Mouse (Mus musculus) testis, postnatal 14 days (tissue): ENCODE measurements at regions not wholly inside any gene's neighbourhood (a gene's known extent, or its start where the extent isn't known, plus 50 kb on each side); places are given as distances from the start of the nearest gene placed in this dataset.

ENCODE experiments used
- DNase-seq: peaks from one replicate; pipeline ENCODE4 v3.0.0; 2021; ENCODE audit warnings: low spot score

DNA sequence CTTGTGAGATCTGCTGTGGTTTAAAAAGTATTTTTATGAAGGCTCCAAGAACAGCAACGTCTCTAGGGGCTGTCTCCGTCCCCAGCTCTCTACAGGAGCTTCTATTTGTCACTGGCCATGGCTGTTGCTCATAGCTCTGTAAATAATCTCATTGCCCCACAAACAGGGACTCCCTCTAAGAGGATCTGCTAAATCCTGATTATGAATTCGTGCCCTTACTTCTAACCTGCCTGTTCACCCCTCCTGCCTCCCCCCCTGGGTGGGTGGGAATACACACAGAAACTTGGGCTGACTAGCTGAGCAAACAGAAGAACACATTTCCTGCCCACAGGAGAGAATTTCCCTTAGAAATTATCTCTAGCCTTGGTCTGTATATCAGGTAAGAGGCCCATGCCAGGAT, 155.9 kb upstream of the Ncam1 start:
- no peak for DNase-seq

DNA sequence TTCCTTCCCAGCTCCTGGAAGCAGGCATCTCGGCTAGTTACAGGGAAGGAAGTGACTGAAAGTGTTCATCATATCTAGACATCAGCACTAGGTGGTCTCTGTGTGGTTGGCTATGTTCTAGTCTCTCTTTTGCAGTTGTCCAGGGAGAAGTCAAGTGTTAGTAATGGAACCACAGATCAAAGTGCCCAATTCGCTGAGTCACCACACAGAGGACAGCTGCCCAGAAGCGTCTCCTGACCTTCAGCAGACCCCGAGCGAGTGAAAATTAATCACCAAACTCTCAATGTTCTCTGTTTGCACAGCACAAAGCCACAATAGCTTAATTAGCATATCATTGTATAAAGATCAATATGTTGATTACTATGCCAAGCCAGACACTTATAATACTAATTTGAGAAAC, 151.6 kb upstream of the Ncam1 start:
- DNase-seq = no peak

DNA sequence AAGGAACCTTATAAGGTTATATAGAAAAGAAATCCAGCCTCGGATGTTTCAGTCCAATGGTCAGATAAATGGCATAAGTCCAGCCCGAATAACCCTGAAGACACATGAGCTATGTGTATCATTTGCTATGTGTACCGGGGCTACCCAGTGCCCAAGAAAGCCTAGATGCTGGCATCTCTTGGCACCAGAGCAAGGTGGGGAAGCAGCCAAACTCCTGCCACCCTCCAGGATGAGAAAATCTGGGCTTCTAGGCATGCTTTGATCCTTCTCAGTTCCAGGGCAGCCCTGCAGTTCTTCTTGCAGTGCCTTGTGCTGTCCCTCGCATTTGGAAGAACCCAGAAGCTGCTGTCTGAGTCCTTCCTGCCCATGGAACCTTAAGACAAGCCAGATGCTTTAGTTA, 149.8 kb upstream of the Ncam1 start:
- DNase-seq = no peak

DNA sequence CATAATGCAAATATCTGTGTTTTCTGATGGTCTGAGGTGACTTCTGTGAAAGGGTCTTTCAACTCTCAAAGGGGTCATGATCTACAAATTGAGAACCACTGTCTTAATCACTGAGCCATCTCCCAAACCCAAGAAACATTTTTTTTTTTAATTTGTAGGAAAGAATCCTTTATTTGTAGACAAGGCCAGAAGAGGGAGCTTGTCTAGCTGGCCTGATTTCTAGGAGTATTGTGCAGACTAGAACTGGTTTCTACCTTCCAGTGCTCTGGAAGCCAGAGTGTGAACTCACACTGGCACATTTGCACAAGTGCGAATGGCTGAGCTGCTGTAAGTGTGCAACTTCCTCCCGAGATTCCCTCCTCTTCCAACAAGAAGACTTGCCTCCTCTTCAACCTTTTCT, 148.1 kb upstream of the Ncam1 start:
- no peak for DNase-seq

DNA sequence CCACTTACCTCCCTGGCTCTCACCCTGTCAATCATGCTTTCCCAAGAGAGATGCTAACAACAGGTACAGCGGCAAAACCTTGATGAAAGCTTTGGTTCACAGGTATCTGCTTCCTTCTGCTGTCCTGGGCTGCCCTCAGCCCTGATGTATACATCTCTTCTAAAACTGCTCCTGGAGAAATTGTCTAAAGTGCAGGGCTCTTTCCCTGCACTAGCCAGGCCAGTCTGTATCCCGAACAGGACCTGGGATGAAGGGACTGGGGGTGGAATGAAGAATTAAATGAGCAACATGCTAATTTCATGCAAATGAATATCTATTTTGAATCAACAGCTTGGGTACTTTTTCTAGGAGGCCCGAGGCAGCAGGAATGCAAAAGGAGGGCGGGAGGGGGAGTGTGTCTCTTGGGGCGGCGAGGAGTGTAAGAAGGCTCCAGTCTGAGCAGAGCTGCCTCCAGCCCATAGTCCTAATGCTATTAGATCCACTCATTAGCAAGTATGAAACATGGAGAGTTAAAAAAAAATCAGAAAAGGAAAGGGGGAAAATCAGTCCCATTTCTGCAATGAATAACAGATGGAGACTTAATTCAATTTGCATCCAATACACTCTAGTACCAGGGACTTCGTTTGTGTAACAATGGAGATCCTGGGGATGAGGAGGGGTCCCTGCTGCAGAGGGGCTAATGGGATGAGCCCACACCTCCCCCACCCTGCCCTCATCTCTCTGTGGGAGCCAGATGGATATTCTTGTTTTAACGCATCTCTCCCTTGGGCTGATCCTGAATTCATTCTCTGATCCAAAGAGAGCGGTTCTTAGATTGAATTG, 137.0 kb upstream of the Ncam1 start:
- no peak for DNase-seq

DNA sequence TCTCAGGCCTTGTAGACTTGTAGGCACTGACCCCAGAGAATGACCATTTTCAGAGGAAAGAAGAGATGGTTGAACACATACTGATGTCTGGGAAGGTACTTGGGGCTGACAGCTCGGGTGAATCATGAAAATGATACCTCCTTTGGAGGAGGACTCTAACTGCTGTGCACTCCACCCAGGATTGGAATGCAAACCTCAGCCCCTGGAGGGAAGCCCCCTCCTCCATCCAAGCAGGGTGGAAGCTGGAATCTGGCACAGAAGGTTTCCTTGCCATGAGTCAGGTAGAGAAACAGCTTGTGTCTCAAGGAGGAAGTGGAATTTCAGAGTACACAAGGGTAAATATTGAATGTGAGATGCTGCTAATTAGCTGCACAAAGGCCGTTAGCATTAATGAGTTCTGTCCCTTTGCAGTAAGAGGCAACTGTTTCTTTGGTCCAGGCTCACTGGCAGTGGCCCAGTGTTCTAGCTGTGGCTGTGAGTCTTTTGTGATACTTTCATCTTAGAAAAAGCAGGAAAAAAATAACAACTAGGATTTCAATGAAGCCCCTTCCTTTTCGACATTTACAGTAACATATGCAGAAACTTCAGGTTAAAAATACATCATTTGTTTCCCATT, 129.4 kb upstream of the Ncam1 start:
- no peak for DNase-seq

DNA sequence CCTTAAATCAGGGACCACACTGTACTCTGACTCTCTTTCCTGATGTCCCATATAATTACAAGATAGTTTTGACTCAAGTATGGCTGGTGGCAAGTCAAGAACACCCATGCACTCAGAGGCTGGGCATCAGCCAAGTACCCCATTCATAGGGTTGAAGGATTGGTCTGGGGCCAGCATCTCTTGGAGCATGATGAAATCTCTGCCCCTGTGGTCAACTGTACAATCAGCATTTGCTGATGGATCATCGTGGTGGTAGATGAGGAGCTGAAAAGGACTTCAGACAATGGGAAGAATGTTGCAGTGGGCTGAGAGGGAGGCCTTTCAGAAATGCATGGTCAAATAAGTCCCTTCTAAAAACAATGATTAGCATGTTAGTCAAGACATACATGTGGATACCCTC, 128.6 kb upstream of the Ncam1 start:
- DNase-seq = no peak

DNA sequence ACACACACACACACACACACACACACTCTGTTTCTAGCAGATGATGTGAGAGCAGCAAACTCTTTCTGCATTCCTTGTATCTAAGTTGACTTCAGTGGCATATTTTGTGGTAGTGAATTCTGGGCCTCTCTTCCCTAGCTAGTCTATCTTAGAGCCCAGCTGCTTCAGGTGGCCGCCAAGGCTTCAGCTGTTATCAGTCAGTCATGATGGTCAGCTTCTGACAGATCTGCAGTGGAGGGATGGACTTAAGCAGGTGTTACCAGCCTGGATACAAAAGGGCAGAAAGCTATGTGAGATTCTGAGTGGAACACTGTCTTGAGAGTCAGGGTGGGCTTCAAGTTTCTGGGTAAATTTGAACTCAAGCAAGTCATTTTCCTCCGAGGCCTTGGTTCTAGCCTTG, 127.1 kb upstream of the Ncam1 start:
- DNase-seq = no peak

DNA sequence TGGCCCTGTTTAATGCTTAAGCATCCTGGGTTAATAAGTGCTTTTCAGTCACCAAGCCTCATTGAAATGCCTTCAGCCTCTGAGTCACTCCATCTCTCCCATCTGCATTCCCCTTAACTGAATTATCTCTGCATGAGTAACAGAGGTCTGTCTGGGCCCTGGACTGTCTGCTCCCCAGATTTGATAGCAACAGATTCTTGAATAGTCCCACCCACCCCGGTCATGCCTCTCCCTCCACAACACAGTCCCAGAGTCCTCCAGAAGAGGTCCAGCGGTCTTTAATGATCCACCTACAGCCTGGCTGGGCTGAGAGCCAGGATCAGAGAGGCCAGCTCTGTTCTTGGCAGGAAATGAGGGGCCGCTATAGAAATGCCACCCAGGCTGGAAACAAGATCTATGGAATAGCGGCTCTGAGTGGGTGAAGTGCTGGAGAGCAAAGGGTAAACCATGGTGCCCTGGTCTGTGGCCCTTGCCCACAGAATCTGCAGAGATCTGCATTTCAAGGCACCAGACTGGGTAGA, 125.3 kb upstream of the Ncam1 start:
- DNase-seq = no peak

DNA sequence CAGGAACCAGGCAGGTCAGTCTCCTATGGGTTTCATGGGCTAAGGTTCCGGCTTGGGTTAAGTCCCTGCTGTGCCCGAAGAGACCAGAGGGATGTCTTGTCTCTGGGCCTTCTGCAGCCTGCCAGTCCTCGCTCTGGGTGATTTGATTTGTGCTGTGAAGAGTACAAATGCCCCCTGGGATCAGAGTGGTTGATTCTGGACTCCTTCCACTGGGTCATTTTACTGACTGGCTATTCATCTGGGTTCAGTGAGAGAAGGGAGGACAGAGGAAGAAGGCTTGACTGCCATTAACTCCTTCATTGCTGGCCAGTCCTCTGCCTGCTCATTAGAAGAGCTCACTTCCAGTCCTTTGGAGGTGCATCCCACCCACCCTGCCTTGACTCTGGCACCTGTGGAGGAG, 124.0 kb upstream of the Ncam1 start:
- DNase-seq = no peak

DNA sequence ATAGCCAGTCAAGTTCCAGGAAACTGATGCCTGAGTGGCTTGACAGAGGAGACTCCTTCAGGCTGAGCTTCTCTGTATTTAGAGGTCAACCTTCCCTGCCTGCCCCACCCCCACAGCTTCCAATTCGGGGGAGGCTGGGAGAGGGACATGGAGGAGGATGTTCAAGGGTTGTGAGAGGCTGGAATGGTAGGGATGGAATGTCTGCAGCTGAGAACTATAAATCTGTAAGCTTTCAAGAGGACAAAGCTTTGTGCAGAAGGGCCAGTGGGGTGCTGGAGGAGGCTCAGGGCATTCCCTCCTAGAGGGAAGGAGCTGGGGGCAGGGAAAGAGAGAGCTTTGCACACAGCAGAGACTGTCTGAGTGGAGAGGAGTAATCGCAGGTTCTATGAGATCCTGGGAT, 123.4 kb upstream of the Ncam1 start:
- no peak for DNase-seq

DNA sequence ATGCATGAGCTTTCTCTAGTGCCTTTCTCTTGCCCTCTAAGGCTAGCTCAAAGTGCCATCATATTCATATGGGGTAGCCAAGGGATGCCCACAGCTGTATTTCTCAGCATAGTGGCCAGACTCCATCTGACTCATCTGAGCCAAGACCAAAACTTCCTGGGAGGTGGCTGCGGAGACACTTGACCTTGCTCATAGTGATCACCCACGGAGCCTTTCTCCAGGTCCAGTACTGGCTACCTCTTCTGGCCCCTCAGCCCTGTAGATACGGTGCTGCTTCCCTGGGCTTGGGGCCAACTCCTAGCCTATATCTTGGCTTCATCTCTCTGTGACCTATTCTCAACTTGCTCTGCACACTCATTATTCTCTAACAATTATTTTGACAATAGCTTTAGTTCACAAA, 122.6 kb upstream of the Ncam1 start:
- no peak for DNase-seq

DNA sequence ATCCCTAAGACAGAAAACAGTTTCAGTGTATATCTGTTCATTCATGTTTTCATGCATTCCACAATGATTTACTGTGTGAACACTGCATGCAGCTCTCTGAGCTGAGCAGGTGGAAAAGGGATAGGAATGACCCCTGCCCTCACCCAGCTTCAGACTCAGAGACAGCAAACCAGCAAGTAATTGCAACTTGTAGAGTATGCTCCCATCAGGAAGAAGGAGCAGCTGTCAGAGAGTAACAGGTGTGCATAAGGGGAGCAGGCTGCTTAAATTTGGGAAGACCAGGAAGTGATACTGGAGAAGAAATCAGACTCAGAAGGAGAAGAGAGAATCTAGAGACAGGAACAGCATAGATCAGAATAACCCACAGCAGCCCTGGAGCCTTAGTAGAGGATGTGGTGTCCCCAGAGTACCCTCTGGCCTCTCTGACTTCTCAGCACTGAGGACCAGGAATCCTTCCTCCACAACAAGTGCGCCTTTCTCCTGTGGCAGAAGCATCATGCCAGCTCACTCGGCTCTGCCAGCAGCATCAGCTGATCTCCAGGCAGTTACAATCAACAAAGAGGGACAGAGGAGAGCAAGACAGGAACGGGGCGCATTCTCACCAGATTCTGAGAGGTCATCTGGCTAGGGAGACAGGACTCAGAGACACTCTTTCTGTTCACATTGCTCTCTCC, 116.5 kb upstream of the Ncam1 start:
- DNase-seq = no peak

DNA sequence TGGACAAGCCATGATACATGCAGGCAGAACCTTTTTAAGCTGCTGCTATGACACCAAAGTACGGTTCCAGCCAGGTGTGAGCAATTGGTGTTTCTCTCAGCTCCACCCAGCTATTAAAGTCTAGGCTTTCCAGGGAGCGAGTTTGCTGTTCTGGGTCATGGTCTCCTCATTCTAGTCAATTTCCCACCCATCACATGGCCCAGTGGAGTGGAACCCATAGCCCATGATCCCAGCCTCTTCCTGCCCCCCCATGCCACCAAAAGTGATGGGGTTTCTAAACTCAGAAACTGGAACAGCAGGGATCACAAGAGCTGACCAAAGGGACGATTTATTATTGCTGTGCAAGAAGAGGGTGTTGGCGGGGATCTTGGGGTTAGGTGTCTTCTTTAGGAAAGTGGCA, 115.0 kb upstream of the Ncam1 start:
- no peak for DNase-seq

DNA sequence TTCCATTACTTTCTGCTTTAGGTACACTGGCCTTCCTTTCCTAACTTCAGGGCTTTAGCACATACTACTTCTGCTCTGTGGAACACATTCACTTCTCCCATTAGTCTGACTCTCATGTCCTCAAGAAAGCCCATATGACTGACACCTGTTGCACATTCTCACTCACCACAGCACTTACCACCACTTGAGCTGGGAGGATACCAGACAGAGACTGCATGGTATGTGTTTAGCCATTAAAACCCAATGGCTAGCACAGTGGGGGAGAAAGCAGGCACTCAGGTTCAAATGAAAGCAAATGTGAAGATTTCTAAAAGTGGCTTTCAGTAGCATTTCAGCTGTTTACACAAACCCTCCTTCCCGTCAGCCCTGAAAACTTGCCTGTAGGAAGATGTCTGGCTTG, 113.6 kb upstream of the Ncam1 start:
- DNase-seq = no peak

DNA sequence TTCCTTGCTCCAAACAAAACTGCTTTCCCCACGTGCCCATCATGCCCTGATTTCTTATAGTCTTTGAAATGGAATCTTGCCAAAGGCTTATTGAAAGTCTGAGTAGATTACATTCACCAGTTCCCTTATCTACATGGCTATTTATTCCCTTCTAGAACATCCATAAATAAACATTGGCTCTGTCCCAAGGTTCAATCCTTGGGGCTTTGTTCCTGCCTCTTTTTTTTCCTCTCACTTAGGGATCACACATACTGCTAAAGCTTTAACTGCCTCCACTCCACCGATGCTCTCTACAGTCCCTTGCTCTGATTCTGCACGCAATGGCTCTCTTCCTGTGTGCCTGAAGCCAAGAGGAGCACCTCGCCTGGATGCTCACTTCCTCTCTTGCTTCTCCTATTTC, 107.6 kb upstream of the Ncam1 start:
- DNase-seq = no peak

DNA sequence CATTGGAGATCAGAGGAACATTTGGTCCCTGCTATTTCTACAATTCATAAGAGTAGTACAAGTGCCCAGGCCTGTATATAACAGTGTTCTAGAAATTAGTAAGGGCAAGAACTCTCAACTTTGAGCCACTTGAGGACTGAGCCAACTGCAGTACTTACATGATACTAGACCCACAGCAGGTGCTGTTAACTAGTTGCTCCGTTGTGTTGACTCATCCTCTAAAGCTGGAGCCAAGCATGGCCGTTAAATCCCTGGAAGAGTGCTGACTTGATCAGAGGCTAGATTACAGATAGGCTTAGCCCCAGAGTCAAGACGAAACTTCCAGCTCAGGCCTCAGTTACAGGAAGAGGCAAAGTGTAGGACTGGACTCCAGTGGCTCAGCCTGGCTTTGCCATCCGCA, 107.0 kb upstream of the Ncam1 start:
- DNase-seq = no peak

DNA sequence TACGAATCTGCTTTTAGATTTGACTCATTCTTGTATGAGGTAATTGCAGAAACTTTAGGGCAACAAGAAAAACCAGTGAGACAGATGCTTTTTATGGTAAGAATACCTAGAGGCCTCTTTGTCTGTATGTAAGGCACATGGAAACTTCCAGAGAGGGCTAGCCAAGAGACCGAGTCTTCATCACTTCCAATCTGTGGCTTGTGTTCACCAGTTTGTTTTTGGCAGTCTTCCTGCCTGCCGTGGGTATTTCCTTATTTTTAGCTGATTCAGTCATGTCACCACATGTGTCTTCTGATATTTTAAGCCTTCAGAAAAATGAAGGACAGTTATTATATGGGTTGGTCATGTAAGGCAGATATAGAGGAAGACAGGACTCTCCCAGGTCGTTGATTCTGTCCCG, 100.2 kb upstream of the Ncam1 start:
- no peak for DNase-seq

DNA sequence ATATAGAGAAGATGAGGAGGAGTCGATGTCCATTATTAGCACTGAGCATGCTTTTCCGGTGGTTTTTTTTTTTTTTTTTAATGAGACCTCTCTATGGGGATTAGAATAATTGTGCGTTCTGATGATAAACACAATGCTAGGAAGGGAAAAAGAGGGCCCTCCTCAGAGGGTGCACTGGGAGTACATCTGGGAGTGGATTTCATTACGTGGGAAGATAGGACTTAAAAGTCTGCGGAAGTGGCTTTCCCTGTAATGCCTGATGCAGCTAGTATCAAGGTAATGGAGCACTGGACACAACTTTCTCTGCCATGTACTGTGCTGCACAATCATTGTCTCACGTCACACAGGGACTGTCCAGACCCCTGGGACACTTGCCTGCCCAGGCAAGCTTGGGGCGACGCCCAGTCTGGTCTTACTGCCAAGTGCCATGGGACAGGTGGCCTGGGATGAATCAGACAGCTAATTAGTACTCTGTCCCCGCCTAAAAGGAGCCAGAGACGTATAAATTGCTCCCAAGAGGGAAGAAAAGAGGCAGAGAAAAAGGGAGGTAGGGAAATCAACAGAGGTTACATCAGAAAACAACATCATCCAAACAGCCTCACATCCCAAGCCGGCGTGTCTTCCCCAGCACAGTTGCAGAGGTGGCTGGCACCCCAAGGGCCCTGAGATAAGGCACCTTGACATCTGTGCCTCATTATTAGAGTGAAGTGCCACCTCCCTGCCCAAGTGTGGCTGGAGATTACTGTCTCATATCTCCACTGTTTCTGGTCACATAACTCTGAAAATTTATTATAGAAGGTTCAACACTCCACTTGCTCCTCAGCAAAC, 86.0 kb upstream of the Ncam1 start:
- no peak for DNase-seq

DNA sequence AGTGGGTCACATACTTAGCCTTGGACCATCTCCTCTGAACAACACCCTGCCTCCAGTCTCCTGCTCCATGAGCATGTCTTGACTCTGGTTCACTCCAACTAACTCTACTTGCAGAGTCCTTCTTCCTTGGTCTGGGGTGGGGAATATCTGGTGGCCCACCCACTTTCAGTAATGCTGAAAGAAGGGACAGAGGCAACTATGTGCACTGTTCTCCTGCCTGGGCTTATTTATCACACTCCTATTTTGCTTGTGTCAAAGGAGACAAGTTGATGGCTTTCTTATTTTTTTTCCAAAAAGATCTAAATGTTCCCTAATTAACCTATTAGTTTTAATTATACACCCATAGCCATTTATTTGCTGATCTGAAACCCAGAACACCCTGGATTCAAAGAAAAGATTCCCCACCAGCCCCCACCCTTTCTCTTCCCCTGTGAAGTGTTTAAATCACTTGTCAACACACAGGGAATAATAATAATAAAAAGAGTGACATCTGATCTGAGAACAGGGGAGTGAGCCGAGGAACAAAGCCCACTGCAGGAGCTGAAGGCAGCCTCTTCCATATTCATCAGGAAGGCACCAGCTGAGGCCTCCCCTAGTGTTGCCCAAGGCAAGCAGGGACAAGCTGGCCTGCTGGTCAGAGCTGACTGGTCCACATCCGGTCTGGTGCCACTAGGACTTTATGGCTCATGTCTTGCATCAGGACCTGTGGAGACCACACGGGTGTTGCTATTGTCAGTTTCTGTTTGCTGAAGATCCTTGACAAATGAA, 80.8 kb upstream of the Ncam1 start:
- no peak for DNase-seq

DNA sequence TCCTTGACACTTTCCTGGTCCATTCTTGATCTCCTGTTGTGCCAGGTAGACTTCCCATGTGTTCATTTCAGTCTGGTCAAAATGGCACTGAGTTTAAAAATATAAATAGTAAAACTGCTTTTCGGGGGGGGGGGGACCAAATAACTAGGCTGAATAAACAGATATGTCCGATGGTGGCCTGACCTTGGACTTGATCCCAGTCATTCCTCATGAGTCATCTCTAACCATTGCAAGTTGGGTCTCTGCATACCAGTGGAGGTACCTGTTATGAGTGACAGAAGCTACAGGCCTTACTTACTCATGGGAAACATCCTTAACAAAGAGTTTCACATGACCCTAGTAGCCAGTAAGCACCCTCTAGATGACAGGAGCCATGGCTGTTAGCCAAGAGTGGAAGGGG, 76.2 kb upstream of the Ncam1 start:
- DNase-seq = no peak

DNA sequence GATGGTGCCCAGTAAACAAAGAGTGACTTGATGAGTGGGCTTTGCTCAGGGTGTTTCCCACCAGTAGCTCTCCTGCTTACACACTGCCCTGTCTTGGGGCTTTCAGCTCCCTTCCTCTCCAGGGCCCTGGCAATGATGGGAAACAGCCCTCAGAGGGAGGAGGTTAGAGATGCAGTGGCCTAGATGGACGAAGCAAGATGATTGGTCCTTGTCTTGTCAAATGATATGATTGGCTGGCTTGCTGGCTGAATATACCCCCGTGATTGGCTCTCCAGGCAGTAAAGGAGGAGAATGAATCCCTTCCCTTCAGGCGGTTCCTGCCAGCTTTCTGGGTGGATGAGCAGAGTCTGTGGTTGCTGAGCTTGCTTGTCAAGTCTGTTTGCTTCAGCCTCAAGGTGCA, 74.8 kb upstream of the Ncam1 start:
- peak; percentile 45 for DNase-seq
